24 mouse cellular contexts compared by ENCODE assay signal in the genomic region with DNA sequence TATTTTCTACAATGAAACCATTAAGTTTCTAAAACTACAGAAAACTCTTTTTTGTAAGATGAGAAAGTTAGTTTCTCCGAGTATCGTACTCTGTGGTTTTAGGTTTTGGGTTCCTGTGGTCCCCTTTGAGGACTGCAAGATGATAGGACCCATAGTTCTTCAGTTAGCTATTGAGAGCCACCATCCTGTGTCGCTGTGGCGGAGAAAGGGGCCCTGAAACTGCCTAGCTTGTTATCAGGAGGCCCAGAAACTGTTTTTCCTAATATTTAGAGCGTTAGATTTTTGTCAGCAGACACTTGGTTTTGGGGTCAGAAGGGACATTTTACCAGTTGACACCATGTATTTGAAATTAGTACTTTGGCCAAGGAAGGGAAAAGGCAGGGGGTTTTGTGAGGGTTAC.
DNase-seq lines count a peak whose midpoint lies in the region; ATAC-seq and TF ChIP-seq lines count a peak whose summit lies in the region.
"Had no signal": no experiment of that assay in that cellular context is flagged by ENCODE, and none has a peak within 500 bp of the region (broad histone marks: within the 10 kb centered on the region; RNA-seq: fewer than 3 reads in every experiment).

No protein-coding gene starts in this region.

- peak in 1 of 2 experiments; percentile 47; a peak in 2 of 4 replicates for TF ChIP-seq EP300 in MEL (IDR thresholded peaks at IDR 0.05; ENCODE audit: low read depth in 1 of 2, low read length in 2 of 2)

- H3K36me3 ChIP-seq in megakaryocyte, embryonic 14.5 days (replicated peaks; ENCODE audit: low read length), result no peaks in the 10 kb centered on the region
- H3K36me3 ChIP-seq in MEL (ENCODE audit: control insufficient read depth in 1 of 2, insufficient read depth in 2 of 2, low read length in 2 of 2), result no peaks in the 10 kb centered on the region; a peak in 1 of 4 replicates
- H3K36me3 ChIP-seq in liver, embryonic 11.5 days (ENCODE audit: control insufficient read depth, insufficient read depth, low read length), result peaks cover 2% of the 10 kb centered on the region; the same call in 1 of the 2 replicates
- no peaks in the 10 kb centered on the region for H3K36me3 ChIP-seq in liver, embryonic 16.5 days (ENCODE audit: control insufficient read depth, insufficient read depth)
- no peaks in the 10 kb centered on the region for H3K36me3 ChIP-seq in hindbrain, embryonic 13.5 days
- H3K36me3 ChIP-seq: forebrain, embryonic 15.5 days; intestine, embryonic 15.5 days; midbrain, embryonic 12.5 days had no signal

- H3K9ac ChIP-seq in MEL (ENCODE audit: control insufficient read depth, low read depth, low read length, poor library complexity, severe bottlenecking), result no peak overlapping the region
- no peak overlapping the region for H3K9ac ChIP-seq in liver, embryonic 11.5 days (ENCODE audit: low read depth, low read length)
- H3K9ac ChIP-seq in liver, embryonic 16.5 days (ENCODE audit: low read depth, low read length), result no peak overlapping the region
- no peak overlapping the region for H3K9ac ChIP-seq in hindbrain, embryonic 13.5 days
- H3K9ac ChIP-seq: embryonic facial prominence, embryonic 12.5 days; forebrain, embryonic 15.5 days; intestine, embryonic 15.5 days; limb, embryonic 13.5 days; midbrain, embryonic 12.5 days had no signal

- DNase-seq in MEL (ENCODE audit: low read depth, low spot score), result peak; percentile 19
- no peak for DNase-seq in liver, embryonic 11.5 days (ENCODE audit: low spot score)
- DNase-seq in gastrocnemius, adult 8-10 months (ENCODE audit: low spot score in 2 of 2), result no peak
- no peak for DNase-seq in testis, postnatal 14 days (ENCODE audit: low spot score)
- DNase-seq: adrenal gland, adult 8-10 months; cerebellum, adult 2 months; cerebellum, postnatal 25 days; gastrocnemius, postnatal 10 days; kidney, adult 2 months; kidney, postnatal 36 days; lung, adult 2 months; lung, postnatal 10 days had no signal

- no peak for TF ChIP-seq RAD21 in MEL (IDR thresholded peaks at IDR 0.05; ENCODE audit: low read depth, low read length)

- no peaks in the 10 kb centered on the region for H3K79me2 ChIP-seq in MEL (ENCODE audit: control insufficient read depth, insufficient read depth, low read length, poor library complexity)

- 62% methylated on average over 5 of the region's 5 CpGs for WGBS in liver, embryonic 11.5 days
- 25% methylated on average over 5 of the region's 5 CpGs for WGBS in liver, embryonic 16.5 days (ENCODE audit: insufficient replicate concordance)
- 94% methylated on average over 5 of the region's 5 CpGs for WGBS in hindbrain, embryonic 13.5 days

- peak overlapping the region; percentile 7 for H3K4me3 ChIP-seq in megakaryocyte, embryonic 14.5 days (replicated peaks)
- no peak overlapping the region; a peak in 1 of 4 replicates for H3K4me3 ChIP-seq in MEL (ENCODE audit: control insufficient read depth in 1 of 2, insufficient read depth in 1 of 2, low read depth in 2 of 2, low read length in 2 of 2)
- H3K4me3 ChIP-seq in liver, embryonic 11.5 days (ENCODE audit: low read depth, low read length), result no peak overlapping the region
- H3K4me3 ChIP-seq in liver, embryonic 16.5 days (ENCODE audit: low read depth, low read length), result no peak overlapping the region
- H3K4me3 ChIP-seq in hindbrain, embryonic 13.5 days, result no peak overlapping the region
- H3K4me3 ChIP-seq: embryonic facial prominence, embryonic 12.5 days; forebrain, embryonic 15.5 days; intestine, embryonic 15.5 days; limb, embryonic 13.5 days; midbrain, embryonic 12.5 days; myocyte had no signal

- H3K4me2 ChIP-seq in liver, embryonic 11.5 days, result peak overlapping the region; percentile 4; the same call in 1 of the 2 replicates
- H3K4me2 ChIP-seq in liver, embryonic 16.5 days (ENCODE audit: low read depth, low read length), result no peak overlapping the region
- no peak overlapping the region for H3K4me2 ChIP-seq in hindbrain, embryonic 13.5 days
- H3K4me2 ChIP-seq: embryonic facial prominence, embryonic 12.5 days; forebrain, embryonic 15.5 days; intestine, embryonic 15.5 days; limb, embryonic 13.5 days; midbrain, embryonic 12.5 days had no signal

- peaks cover 18% of the 10 kb centered on the region for H3K9me3 ChIP-seq in megakaryocyte, embryonic 14.5 days
- no peaks in the 10 kb centered on the region for H3K9me3 ChIP-seq in MEL (replicated peaks; ENCODE audit: insufficient read depth, low read length)
- H3K9me3 ChIP-seq in liver, embryonic 11.5 days (ENCODE audit: control insufficient read depth, low read length), result no peaks in the 10 kb centered on the region
- no peaks in the 10 kb centered on the region for H3K9me3 ChIP-seq in liver, embryonic 16.5 days (replicated peaks; ENCODE audit: control insufficient read depth, low read length)
- no peaks in the 10 kb centered on the region for H3K9me3 ChIP-seq in hindbrain, embryonic 13.5 days
- H3K9me3 ChIP-seq: embryonic facial prominence, embryonic 12.5 days; forebrain, embryonic 15.5 days; intestine, embryonic 15.5 days; limb, embryonic 13.5 days; midbrain, embryonic 12.5 days had no signal

- no peak for ATAC-seq in megakaryocyte, adult 5-6 weeks (ENCODE audit: poor library complexity, severe bottlenecking)
- ATAC-seq in liver, embryonic 11.5 days (replicated peaks; ENCODE audit: low FRiP score), result peak; percentile 77
- peak; percentile 52 for ATAC-seq in liver, embryonic 16.5 days (ENCODE audit: low read depth)
- no peak for ATAC-seq in hindbrain, embryonic 13.5 days (ENCODE audit: low FRiP score)
- ATAC-seq: forebrain, embryonic 15.5 days; hindbrain, postnatal 0 days; intestine, embryonic 15.5 days had no signal

- no peak for TF ChIP-seq POLR2A in MEL (IDR thresholded peaks at IDR 0.05; ENCODE audit: control insufficient read depth in 1 of 2, insufficient read depth in 1 of 2, low read depth in 1 of 2, low read length in 2 of 2, poor library complexity in 1 of 2)

- H3K4me1 ChIP-seq in megakaryocyte, embryonic 14.5 days, result peaks cover 32% of the 10 kb centered on the region
- peaks cover 0 to 2% of the 10 kb centered on the region in 2 experiments; a peak in 1 of 4 replicates for H3K4me1 ChIP-seq in MEL (ENCODE audit: control insufficient read depth in 1 of 2, insufficient read depth in 2 of 2, low read length in 2 of 2)
- H3K4me1 ChIP-seq in liver, embryonic 11.5 days (replicated peaks; ENCODE audit: control insufficient read depth, insufficient read depth, low read length), result peaks cover 7% of the 10 kb centered on the region; the same call in 1 of the 2 replicates
- H3K4me1 ChIP-seq in liver, embryonic 16.5 days (ENCODE audit: control insufficient read depth, low read depth, low read length), result peaks cover 3% of the 10 kb centered on the region
- peaks cover 4% of the 10 kb centered on the region; the same call in 1 of the 2 replicates for H3K4me1 ChIP-seq in hindbrain, embryonic 13.5 days (replicated peaks)
- H3K4me1 ChIP-seq: forebrain, embryonic 15.5 days; intestine, embryonic 15.5 days had no signal

- H3K27ac ChIP-seq in MEL (ENCODE audit: control insufficient read depth, low read depth, low read length), result 0 out of 2 replicates have a peak overlapping the region, but pooled peaks have one; percentile 15
- H3K27ac ChIP-seq in liver, embryonic 11.5 days (ENCODE audit: low read depth, low read length), result peak overlapping the region; percentile 57
- H3K27ac ChIP-seq in liver, embryonic 16.5 days (ENCODE audit: low read length), result no peak overlapping the region
- no peak overlapping the region for H3K27ac ChIP-seq in hindbrain, embryonic 13.5 days
- H3K27ac ChIP-seq: embryonic facial prominence, embryonic 12.5 days; forebrain, embryonic 15.5 days; hindbrain, postnatal 0 days; intestine, embryonic 15.5 days; limb, embryonic 13.5 days; macrophage; midbrain, embryonic 12.5 days had no signal

- TF ChIP-seq CTCF in MEL (IDR thresholded peaks at IDR 0.05 in 2 of 3, conservative IDR thresholded peaks at IDR 0.05 in 1 of 3; ENCODE audit: control insufficient read depth in 1 of 3, insufficient read depth in 1 of 3, low read depth in 2 of 3, low read length in 3 of 3, poor library complexity in 1 of 3, severe bottlenecking in 1 of 3), result no peak

- peaks cover 4% of the 10 kb centered on the region for H3K27me3 ChIP-seq in megakaryocyte, embryonic 14.5 days (replicated peaks)
- H3K27me3 ChIP-seq in MEL (ENCODE audit: control insufficient read depth in 1 of 2, insufficient read depth in 2 of 2, low read length in 2 of 2), result no peaks in the 10 kb centered on the region
- H3K27me3 ChIP-seq in liver, embryonic 11.5 days (replicated peaks; ENCODE audit: control insufficient read depth, insufficient read depth, low read length), result no peaks in the 10 kb centered on the region
- no peaks in the 10 kb centered on the region for H3K27me3 ChIP-seq in liver, embryonic 16.5 days (ENCODE audit: control insufficient read depth, insufficient read depth, low read depth, low read length)
- H3K27me3 ChIP-seq in hindbrain, embryonic 13.5 days, result no peaks in the 10 kb centered on the region
- H3K27me3 ChIP-seq: embryonic facial prominence, embryonic 12.5 days; forebrain, embryonic 15.5 days; intestine, embryonic 15.5 days; limb, embryonic 13.5 days; midbrain, embryonic 12.5 days had no signal

TF ChIP-seq in MEL, 35 proteins besides CTCF, POLR2A, EP300 and RAD21:
- TF ChIP-seq MYB (IDR thresholded peaks at IDR 0.05; ENCODE audit: low read depth, low read length) (no peak), ZNF384 (IDR thresholded peaks at IDR 0.05; ENCODE audit: low read depth, low read length) (no peak), NELFE (IDR thresholded peaks at IDR 0.05; ENCODE audit: low read depth, low read length) (no peak), TBP (IDR thresholded peaks at IDR 0.05; ENCODE audit: low read depth, low read length) (no peak), MYC (IDR thresholded peaks at IDR 0.05; ENCODE audit: low read depth, low read length) (no peak), MAZ (IDR thresholded peaks at IDR 0.05; ENCODE audit: low read depth, low read length) (no peak), POLR2AphosphoS5 (IDR thresholded peaks at IDR 0.05; ENCODE audit: borderline replicate concordance, low read depth, low read length) (no peak), BHLHE40 (IDR thresholded peaks at IDR 0.05; ENCODE audit: borderline replicate concordance, low read depth, low read length) (no peak), CHD2 (IDR thresholded peaks at IDR 0.05; ENCODE audit: low read length) (no peak), POLR2AphosphoS2 (IDR thresholded peaks at IDR 0.05; ENCODE audit: low read length) (no peak), HCFC1 (IDR thresholded peaks at IDR 0.05; ENCODE audit: low read depth, low read length) (no peak), GATA1 (IDR thresholded peaks at IDR 0.05; ENCODE audit: low read depth, low read length) (no peak; the same call in 1 of the 2 replicates), SIN3A (IDR thresholded peaks at IDR 0.05; ENCODE audit: low read length) (no peak), RCOR1 (IDR thresholded peaks at IDR 0.05; ENCODE audit: low read depth, low read length) (no peak), USF1 (IDR thresholded peaks at IDR 0.05; ENCODE audit: low read depth, low read length) (no peak)
TF ChIP-seq in MEL: peak in this region for 0.

Comparison
In these comparisons a context has a peak if more than half of its experiments do, and no peak if none do; other contexts are left out.
1. H3K27ac ChIP-seq: peak in MEL (single experiment) and liver, embryonic 11.5 days (single experiment); none in liver, embryonic 16.5 days (single experiment) and hindbrain, embryonic 13.5 days (single experiment).
2. ATAC-seq: peak in liver, embryonic 11.5 days (single experiment) and liver, embryonic 16.5 days (single experiment); none in megakaryocyte, adult 5-6 weeks (single experiment) and hindbrain, embryonic 13.5 days (single experiment).